Mouse (Mus musculus): ENCODE results near the gene Lix1l. TPM values are rescaled to one million over a fixed set of nuclear protein-coding genes. Genes with fewer than 3 reads are reported as not detected.
"Not testable (repeated sequence)": the region's sequence is repeated elsewhere in the genome, so short reads cannot be mapped to it uniquely, and the experiment has no call there.

Gene Lix1l
- total RNA-seq, 2 experiments from 2014 or later = 18.6 to 20.5 TPM

- intact Hi-C loops (cut with DNase I) = loop anchor here (5.0 kb wide), 1 partner anchor 35 kb away; the partner anchor contains the start of genes Gm42957 and Pex11b
- DNase-seq (ENCODE audit: low spot score in 2 of 2) = peak in 1 of 2 experiments; percentile 49
Observed at GRCm38 (mm10) chr3:96601941-96602703, 1.2 kb downstream of the Lix1l start.

- intact Hi-C loops (cut with DNase I) = loop anchor here (5.0 kb wide), 1 partner anchor 35 kb away; the partner anchor contains the start of genes Gm42957 and Pex11b
- DNase-seq (ENCODE audit: low spot score in 2 of 2) = peak in 1 of 2 experiments; percentile 4
Observed at GRCm38 (mm10) chr3:96602704-96603084, 1.7 kb downstream of the Lix1l start.

DNA sequence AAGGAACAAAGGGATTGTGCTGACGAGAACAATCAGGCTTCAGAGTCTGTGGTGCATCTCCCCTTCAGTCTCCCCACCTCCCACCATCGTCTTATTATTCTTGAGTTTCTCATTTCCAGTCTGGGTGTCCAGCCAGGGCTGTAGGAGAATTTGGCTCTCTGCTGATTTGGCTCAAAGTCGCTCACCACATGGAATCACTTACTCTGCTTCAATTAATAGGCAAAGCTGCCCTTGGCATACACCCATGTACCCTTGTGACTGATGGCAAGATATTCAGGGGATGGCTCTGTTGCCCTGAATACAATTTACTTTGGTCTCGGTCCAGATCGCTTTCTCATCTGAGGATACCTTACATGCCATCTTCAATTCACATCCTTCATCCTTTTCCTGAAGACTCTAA, 2.4 kb downstream of the Lix1l start:
- intact Hi-C loops (cut with DNase I) = loop anchor here (5.0 kb wide), 1 partner anchor 34 kb away; the partner anchor contains the start of genes Gm42957 and Pex11b
- peak in 1 of 2 experiments; percentile 29 for DNase-seq (ENCODE audit: low spot score in 2 of 2)

- DNase-seq (ENCODE audit: low spot score in 2 of 2); intact Hi-C loops (cut with DNase I): not testable (repeated sequence)
Observed at GRCm38 (mm10) chr3:96606007-96606406, 5.1 kb downstream of the Lix1l start.

DNA sequence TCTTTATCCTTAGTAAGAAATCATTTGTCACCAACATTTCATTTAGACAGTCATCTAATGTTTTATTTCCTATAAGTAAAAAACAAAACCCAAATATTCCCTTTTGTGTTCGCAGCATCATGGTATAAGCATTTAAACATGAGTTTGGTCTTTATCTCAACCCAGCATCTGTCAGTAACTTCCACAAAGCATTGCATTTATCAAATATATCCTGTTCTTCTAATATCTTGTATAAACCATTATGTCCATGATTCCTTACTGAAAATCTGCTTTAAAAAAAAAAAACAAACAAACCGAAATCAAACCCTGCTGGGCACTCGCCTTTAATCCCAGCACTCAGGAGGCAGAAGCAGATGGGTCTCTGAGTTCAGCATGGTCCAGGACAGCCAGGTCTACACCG, 5.7 kb downstream of the Lix1l start:
- no peak for DNase-seq (ENCODE audit: low spot score in 2 of 2)
- intact Hi-C loops (cut with DNase I) = no loop called here

DNA sequence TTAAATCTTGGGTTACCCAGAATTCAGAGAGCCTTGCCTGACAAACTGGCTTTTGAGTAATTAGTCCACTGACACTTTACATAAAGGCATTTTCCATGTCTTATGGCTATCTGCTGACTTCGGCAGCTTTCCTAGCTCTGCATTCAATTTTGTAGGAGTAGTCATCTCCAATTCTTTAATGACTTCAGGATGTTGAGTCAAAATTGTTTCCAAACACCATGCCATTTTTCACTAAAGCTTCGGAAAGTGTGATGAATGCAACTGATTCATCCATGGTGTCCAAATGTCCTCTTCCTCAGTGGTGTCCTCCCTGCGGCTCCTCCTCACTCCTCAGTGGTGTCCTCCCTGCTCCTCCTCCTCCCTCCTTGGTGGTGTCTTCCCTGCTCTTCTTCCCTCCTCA, 17.0 kb downstream of the Lix1l start:
- intact Hi-C loops (cut with DNase I) = no loop called here
- DNase-seq (ENCODE audit: low spot score in 2 of 2) = no peak

DNA sequence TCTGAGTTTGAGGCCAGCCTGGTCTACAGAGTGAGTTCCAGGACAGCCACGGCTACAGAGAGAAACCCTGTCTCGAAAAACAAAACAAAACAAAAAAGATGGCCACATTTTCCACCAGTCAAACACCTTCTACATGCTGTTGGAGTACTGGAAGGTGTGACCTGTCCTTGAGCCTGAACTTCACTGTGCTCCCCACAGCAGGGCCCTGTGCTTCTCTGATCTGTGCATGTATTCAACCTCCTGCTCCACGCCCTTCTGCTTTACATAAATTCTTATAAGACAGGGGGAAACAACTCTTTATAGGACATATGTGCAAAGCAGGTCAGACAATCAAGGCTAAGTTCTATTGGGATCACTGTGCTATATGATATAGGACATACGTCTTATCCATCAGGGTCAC, 22.3 kb downstream of the Lix1l start:
- intact Hi-C loops (cut with DNase I) = no loop called here
- DNase-seq (ENCODE audit: low spot score in 2 of 2) = no peak

DNA sequence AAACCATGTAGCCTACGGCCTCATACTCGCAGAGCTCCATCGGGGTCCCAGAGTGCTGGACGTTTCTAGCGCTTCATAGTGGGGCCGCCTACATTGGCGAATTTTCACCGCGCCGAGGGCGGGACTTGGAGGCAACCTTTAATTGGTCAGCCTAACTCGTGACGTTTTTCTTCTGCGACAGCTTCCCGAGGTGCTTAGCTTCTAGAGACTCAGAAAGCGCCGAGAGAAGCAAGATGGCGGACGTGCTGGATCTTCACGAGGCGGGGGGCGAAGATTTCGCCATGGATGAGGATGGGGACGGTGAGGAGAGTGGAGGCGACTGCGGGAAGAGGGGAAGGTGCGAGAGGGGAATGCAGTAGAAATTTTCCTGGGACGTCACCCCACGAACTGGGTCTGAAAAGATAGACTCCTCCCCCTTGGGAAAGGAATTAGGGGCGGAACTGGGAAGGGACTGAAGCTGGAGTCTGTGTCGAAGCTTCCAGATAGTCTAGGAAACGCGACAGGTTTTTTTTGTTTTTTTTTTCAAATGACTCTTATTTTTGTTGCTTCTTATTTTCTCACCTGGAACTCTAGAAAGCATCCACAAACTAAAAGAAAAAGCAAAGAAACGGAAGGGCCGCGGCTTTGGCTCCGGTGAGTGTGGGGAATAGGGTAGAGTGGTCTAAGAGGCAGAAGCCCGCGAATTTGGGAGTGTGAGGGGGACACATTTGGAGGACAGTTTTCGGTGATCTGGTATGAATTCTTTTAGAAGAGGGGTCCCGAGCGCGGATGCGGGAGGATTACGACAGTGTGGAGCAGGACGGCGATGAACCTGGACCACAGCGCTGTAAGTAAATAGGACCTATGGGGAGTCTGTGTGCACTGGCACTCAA, 29.0 kb downstream of the Lix1l start, which contains the start of gene Rbm8a:
Gene Rbm8a, plus strand, starts transcription at position 205 of the 872 bp plus-strand sequence.
- intact Hi-C loops (cut with DNase I) = no loop called here
- DNase-seq (ENCODE audit: low spot score in 2 of 2) = peak; percentile 98 to 99

DNA sequence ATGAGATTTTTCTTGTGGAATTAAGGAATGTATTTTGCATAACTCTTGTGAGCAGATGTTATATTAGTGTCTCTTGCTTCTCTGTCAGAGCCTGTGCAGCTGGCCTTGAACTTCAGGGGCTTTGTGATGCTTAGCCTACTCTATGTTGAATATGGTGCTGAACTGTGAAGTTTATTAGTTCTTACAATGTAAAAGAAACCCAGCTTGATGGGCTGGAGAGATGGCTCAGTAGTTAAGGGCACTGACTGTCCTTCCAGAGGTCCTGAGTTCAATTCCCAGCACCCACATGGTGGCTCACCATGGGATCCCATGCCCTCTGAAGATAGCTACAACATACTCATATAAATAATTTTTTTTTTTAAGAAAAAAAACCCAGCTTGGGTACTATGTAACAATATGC, 31.1 kb downstream of the Lix1l start:
- intact Hi-C loops (cut with DNase I) = no loop called here
- no peak for DNase-seq (ENCODE audit: low spot score in 2 of 2)

GRCm38 (mm10) chr3:96634015-96634414, 33.1 kb downstream of the Lix1l start:
- intact Hi-C loops (cut with DNase I) = no loop called here
- no peak for DNase-seq (ENCODE audit: low spot score in 2 of 2)

GRCm38 (mm10) chr3:96634928-96635879, 34.3 kb downstream of the Lix1l start, which contains the start of the genes Pex11b and Gm42957:
TSS of gene Pex11b (plus strand) at chr3:96635376.
TSS of gene Gm42957 (plus strand) at chr3:96635474.
- peak; percentile 90 to 93 for DNase-seq (ENCODE audit: low spot score in 2 of 2)
- intact Hi-C loops (cut with DNase I) = loop anchor here (5.0 kb wide), 2 partner anchors 33 to 53 kb away; partner anchors contain the start of gene Lix1l

GRCm38 (mm10) chr3:96635906-96636305, 35.0 kb downstream of the Lix1l start:
- intact Hi-C loops (cut with DNase I) = loop anchor here (5.0 kb wide), 2 partner anchors 34 to 54 kb away; partner anchors contain the start of gene Lix1l
- peak in 1 of 2 experiments; percentile 19 for DNase-seq (ENCODE audit: low spot score in 2 of 2)

- no peak for DNase-seq (ENCODE audit: low spot score in 2 of 2)
- intact Hi-C loops (cut with DNase I) = loop anchor here (5.0 kb wide), 2 partner anchors 34 to 54 kb away; partner anchors contain the start of gene Lix1l
Observed at GRCm38 (mm10) chr3:96636448-96636847, 35.5 kb downstream of the Lix1l start.

DNA sequence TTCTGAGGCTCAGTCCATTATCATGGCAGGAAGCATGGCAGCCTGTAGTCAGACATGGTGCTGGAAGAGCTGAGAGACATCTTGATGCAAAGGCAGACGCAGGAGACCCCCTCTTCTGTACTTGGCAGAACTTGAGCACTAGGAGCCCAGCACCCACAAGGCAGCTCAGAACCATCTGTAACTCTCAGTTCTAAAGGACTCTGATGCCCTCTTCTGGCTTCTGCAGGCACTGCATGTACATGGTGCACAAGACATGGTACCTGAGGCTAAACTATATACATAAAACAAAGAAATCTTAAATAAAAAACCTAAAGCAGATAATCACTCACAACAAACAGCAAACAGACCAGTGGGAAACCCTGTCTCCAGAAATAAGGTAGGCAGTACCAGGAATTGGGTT, 38.3 kb downstream of the Lix1l start:
- intact Hi-C loops (cut with DNase I) = loop anchor here (2.0 to 5.0 kb wide), 3 partner anchors 37 to 92 kb away; partner anchors contain the start of gene Lix1l
- DNase-seq (ENCODE audit: low spot score in 2 of 2) = peak; percentile 41 to 64

DNA sequence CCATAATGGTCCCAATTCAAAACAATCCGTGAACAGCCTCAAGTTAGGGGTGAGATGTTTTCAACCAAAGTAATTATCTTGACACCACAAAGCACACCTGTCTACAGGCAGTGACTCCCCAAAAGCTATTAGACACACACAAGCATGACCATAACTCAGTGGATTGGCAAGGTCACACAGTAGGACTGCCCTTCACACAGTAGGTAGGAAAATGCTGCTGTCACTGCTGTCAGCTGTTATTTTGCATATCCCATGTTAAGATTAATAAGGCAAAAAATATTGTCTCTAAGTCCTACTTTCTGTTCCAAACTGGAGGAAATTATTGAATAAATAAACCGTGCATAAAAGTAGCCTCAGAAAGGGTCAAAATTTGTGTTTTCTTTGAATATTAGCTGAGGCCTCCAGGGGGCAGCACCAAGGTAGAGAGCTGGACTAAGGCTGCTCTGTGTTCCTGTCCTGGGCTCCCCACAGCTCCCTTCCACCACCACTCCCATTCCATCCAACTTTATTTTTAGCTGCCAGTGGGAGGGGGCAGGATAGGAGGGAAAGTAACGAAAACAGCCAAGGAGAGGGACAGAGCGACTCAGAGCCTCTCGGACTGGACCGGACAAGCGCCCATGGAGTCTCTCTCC, 44.2 kb downstream of the Lix1l start, which contains the start of gene Itga10:
Gene Itga10, plus strand, starts transcription at position 567 of the 632 bp plus-strand sequence.
- peak; percentile 21 to 26 for DNase-seq (ENCODE audit: low spot score in 2 of 2)
- intact Hi-C loops (cut with DNase I) = no loop called here

GRCm38 (mm10) chr3:96647365-96647764, 46.4 kb downstream of the Lix1l start:
- no peak for DNase-seq (ENCODE audit: low spot score in 2 of 2)
- intact Hi-C loops (cut with DNase I) = no loop called here

GRCm38 (mm10) chr3:96660901-96661300, 60.0 kb downstream of the Lix1l start:
- intact Hi-C loops (cut with DNase I) = no loop called here
- no peak for DNase-seq (ENCODE audit: low spot score in 2 of 2)

DNA sequence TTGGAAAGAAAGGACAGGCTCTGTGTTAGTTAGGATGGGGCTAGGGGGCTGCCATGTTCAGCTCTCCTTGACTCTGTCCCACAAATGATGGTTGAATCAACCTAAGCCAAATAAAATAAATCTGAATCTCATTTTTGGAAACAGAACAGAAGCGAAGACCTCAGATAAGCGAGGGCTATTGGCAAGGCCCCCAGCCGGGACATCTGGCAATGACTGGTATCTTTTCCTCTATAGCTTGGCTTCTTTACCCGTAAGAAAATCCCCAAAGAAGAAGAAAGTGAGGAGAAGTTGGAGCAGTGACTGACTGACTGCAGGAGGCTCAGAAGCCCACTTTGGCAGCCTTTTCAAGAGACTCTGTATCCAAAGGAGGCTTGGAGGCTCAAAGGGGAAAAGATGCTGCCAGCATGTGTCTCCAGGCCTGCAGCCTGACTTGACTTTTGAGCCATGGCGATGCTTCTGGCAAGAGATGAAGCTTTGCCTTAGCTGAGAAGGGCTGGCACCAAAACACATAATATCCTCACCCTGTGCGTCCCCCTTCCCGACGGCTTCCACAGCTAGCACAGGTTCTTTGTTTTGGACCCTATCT, 61.9 kb downstream of the Lix1l start:
- peak in 1 of 2 experiments; percentile 20 for DNase-seq (ENCODE audit: low spot score in 2 of 2)
- intact Hi-C loops (cut with DNase I) = loop anchor here (1.0 kb wide), 1 partner anchor 83 kb away; no protein-coding TSS in a partner anchor
